Comparison of ENCODE assay signal across 16 mouse cellular contexts in genomic region chr16:6313689-6314088, GRCm38 (mm10).
A peak's percentile ranks its signal among the peaks of the same experiment; 100 is the strongest.
DNase-seq lines count a peak whose midpoint lies in the region; TF ChIP-seq lines count a peak whose summit lies in the region.
"Had no signal": no experiment of that assay in that cellular context is flagged by ENCODE, and none has a peak within 500 bp of the region (broad histone marks: within the 10 kb centered on the region; RNA-seq: fewer than 3 reads in every experiment).

No protein-coding gene starts in this region.

- peak; percentile 21 to 39 for DNase-seq in layer of hippocampus, adult 2 months (ENCODE audit: low spot score in 2 of 2)
- no peak for DNase-seq in layer of hippocampus, postnatal 25 days (ENCODE audit: extremely low spot score in 1 of 2, low spot score in 1 of 2)
- peak; percentile 46 to 47 for DNase-seq in right cerebral cortex, adult 2 months (ENCODE audit: low spot score in 2 of 2)
- no peak for DNase-seq in right cerebral cortex, postnatal 4 days
- DNase-seq in left cerebral cortex, adult 9 months (ENCODE audit: low spot score in 2 of 2): peak; percentile 42 to 55
- peak; percentile 69 for DNase-seq in telencephalon, adult 2 months (ENCODE audit: low read depth, low spot score)
- no peak for DNase-seq in cerebellum, postnatal 10 days
- no peak for DNase-seq in retina, embryonic 14.5 days (ENCODE audit: low spot score)
- DNase-seq: adrenal gland, postnatal 25 days; cerebellum, postnatal 14 days; gastrocnemius, postnatal 10 days; kidney, adult 9 months; midbrain, embryonic 14.5 days; thymus, postnatal 4 days had no signal

- no peak overlapping the region for H3K4me3 ChIP-seq in layer of hippocampus, adult 2 months
- H3K4me3 ChIP-seq: erythroblast, embryonic 14.5 days; hindbrain, embryonic 10.5 days had no signal

- peak overlapping the region; percentile 59; the same call in 1 of the 2 replicates for H3K27ac ChIP-seq in layer of hippocampus, adult 2 months
- H3K27ac ChIP-seq: hindbrain, embryonic 10.5 days had no signal

- TF ChIP-seq CTCF in layer of hippocampus, adult 2 months (conservative IDR thresholded peaks at IDR 0.05): no peak

Comparison
In these comparisons a context has a peak if more than half of its experiments do, and no peak if none do; other contexts are left out.
1. DNase-seq: peak in layer of hippocampus, adult 2 months (2 of 2), right cerebral cortex, adult 2 months (2 of 2), left cerebral cortex, adult 9 months (2 of 2) and telencephalon, adult 2 months (single experiment); none in layer of hippocampus, postnatal 25 days (0 of 2), right cerebral cortex, postnatal 4 days (single experiment), cerebellum, postnatal 10 days (0 of 2) and retina, embryonic 14.5 days (single experiment).